Mouse (Mus musculus) MEL (cell line): ENCODE data around the gene A2ml1.

ENCODE experiments used
- CHD2 ChIP-seq: IDR thresholded peaks from 2 replicates; pipeline ENCODE4 v1.6.1; 2011; ENCODE audit warnings: low read length, improper control_type of control experiment
- CTCF ChIP-seq, 3 experiments: IDR thresholded peaks in 2 of 3; conservative IDR thresholded peaks in 1 of 3; 2 replicates each; pipeline ENCODE4 v1.5.1; 2011 to 2012; ENCODE audit warnings: low read length in 3 of 3, low read depth in 2 of 3, mild to moderate bottlenecking in 2 of 3, improper control_type of control experiment in 1 of 3, inconsistent platforms in 1 of 3, mixed read lengths in 1 of 3, moderate library complexity in 1 of 3; ENCODE audit not compliant: control insufficient read depth in 1 of 3, insufficient read depth in 1 of 3, poor library complexity in 1 of 3, severe bottlenecking in 1 of 3
- ETS1 ChIP-seq: IDR thresholded peaks from 2 replicates; pipeline ENCODE4 v1.6.1; 2012; ENCODE audit warnings: low read depth, mild to moderate bottlenecking, inconsistent platforms, low read length, improper control_type of control experiment, moderate library complexity
- KAT2A ChIP-seq: conservative IDR thresholded peaks from 2 replicates; pipeline ENCODE4 v1.6.1; 2012; ENCODE audit warnings: low read depth, low read length, improper control_type of control experiment, inconsistent platforms
- MAFK ChIP-seq: IDR thresholded peaks from 2 replicates; pipeline ENCODE4 v1.6.1; 2011; ENCODE audit warnings: low read depth, mild to moderate bottlenecking, low read length, improper control_type of control experiment, borderline replicate concordance
- MAZ ChIP-seq: IDR thresholded peaks from 2 replicates; pipeline ENCODE4 v1.6.1; 2012; ENCODE audit warnings: low read depth, mild to moderate bottlenecking, inconsistent platforms, low read length, improper control_type of control experiment
- MXI1 ChIP-seq: IDR thresholded peaks from 2 replicates; pipeline ENCODE4 v1.6.1; 2011; ENCODE audit warnings: mild to moderate bottlenecking, low read depth, low read length, improper control_type of control experiment
- POLR2A ChIP-seq, 2 experiments: IDR thresholded peaks; 2 replicates each; pipeline ENCODE4 v1.6.1; 2011 to 2012; ENCODE audit warnings: low read length in 2 of 2, mild to moderate bottlenecking in 2 of 2, control low read depth in 1 of 2, improper control_type of control experiment in 1 of 2, low read depth in 1 of 2, moderate library complexity in 1 of 2; ENCODE audit not compliant: control insufficient read depth in 1 of 2, insufficient read depth in 1 of 2, poor library complexity in 1 of 2
- TBP ChIP-seq: IDR thresholded peaks from 2 replicates; pipeline ENCODE4 v1.8.0; 2011; ENCODE audit warnings: low read depth, low read length, improper control_type of control experiment
- TCF12 ChIP-seq: IDR thresholded peaks from 2 replicates; pipeline ENCODE4 v1.6.1; 2014; ENCODE audit warnings: low read depth, mild to moderate bottlenecking, inconsistent platforms, low read length, improper control_type of control experiment, moderate library complexity
- USF1 ChIP-seq: IDR thresholded peaks from 2 replicates; pipeline ENCODE4 v1.6.1; 2014; ENCODE audit warnings: low read depth, mild to moderate bottlenecking, inconsistent platforms, low read length, improper control_type of control experiment, moderate library complexity
- ZNF384 ChIP-seq: IDR thresholded peaks from 2 replicates; pipeline ENCODE4 v1.6.1; 2012; ENCODE audit warnings: low read depth, mild to moderate bottlenecking, inconsistent platforms, low read length, improper control_type of control experiment

GRCm38 (mm10) chr6:128585642-128586245 is 4.3 kb upstream of the A2ml1 start:
- TF ChIP-seq TCF12 (no peak), CTCF (IDR thresholded peaks at IDR 0.05 in 2 of 3, conservative IDR thresholded peaks at IDR 0.05 in 1 of 3; ENCODE audit: control insufficient read depth in 1 of 3, insufficient read depth in 1 of 3, low read depth in 2 of 3, low read length in 3 of 3, poor library complexity in 1 of 3, severe bottlenecking in 1 of 3) (no peak), KAT2A (no peak), TBP (no peak), ETS1 (no peak), CHD2 (no peak), MXI1 (no peak), POLR2A (IDR thresholded peaks at IDR 0.05; ENCODE audit: control insufficient read depth in 1 of 2, insufficient read depth in 1 of 2, low read depth in 1 of 2, low read length in 2 of 2, poor library complexity in 1 of 2) (no peak), USF1 (no peak), ZNF384 (no peak), MAFK (no peak), MAZ (no peak)
